8 mouse cellular contexts compared by ENCODE assay signal in genomic region chr12:31444131-31444546, GRCm38 (mm10). TPM values are rescaled to one million over a fixed set of nuclear protein-coding genes. Genes with fewer than 3 reads are reported as not detected.
A peak's percentile ranks its signal among the peaks of the same experiment; 100 is the strongest.
DNase-seq lines count a peak whose midpoint lies in the region; ATAC-seq and TF ChIP-seq lines count a peak whose summit lies in the region.

No protein-coding gene starts in this region.

- H3K4me3 ChIP-seq in kidney, embryonic 16.5 days (ENCODE audit: low read length): peak overlapping the region; percentile 5; the same call in 1 of the 2 replicates
- H3K4me3 ChIP-seq in embryonic facial prominence, embryonic 13.5 days: peak overlapping the region; percentile 16; the same call in 1 of the 2 replicates
- peak overlapping the region; percentile 24; the same call in 1 of the 2 replicates for H3K4me3 ChIP-seq in hindbrain, postnatal 0 days (ENCODE audit: low read length)
- peak overlapping the region; percentile 86 for H3K4me3 ChIP-seq in megakaryocyte, embryonic 14.5 days (replicated peaks)

- no peaks in the 10 kb centered on the region for H3K9me3 ChIP-seq in kidney, embryonic 16.5 days (ENCODE audit: low read length)
- no peaks in the 10 kb centered on the region for H3K9me3 ChIP-seq in embryonic facial prominence, embryonic 13.5 days
- H3K9me3 ChIP-seq in hindbrain, postnatal 0 days (ENCODE audit: low read length): no peaks in the 10 kb centered on the region
- H3K9me3 ChIP-seq in megakaryocyte, embryonic 14.5 days: no peaks in the 10 kb centered on the region; the same call in 1 of the 2 replicates

- WGBS in kidney, embryonic 16.5 days: under 1% methylated on average over 11 of the region's 11 CpGs
- under 1% methylated on average over 11 of the region's 11 CpGs for WGBS in embryonic facial prominence, embryonic 13.5 days
- 1% methylated on average over 11 of the region's 11 CpGs for WGBS in hindbrain, postnatal 0 days

- H3K36me3 ChIP-seq in kidney, embryonic 16.5 days (ENCODE audit: insufficient read depth, low read length): no peaks in the 10 kb centered on the region
- H3K36me3 ChIP-seq in embryonic facial prominence, embryonic 13.5 days: no peaks in the 10 kb centered on the region
- H3K36me3 ChIP-seq in hindbrain, postnatal 0 days (ENCODE audit: insufficient read depth, low read length): no peaks in the 10 kb centered on the region
- no peaks in the 10 kb centered on the region for H3K36me3 ChIP-seq in megakaryocyte, embryonic 14.5 days (replicated peaks; ENCODE audit: low read length)

- H3K27me3 ChIP-seq in kidney, embryonic 16.5 days (ENCODE audit: insufficient read depth, low read length): peaks cover 5% of the 10 kb centered on the region; the same call in 1 of the 2 replicates
- H3K27me3 ChIP-seq in embryonic facial prominence, embryonic 13.5 days: peaks cover 8% of the 10 kb centered on the region; the same call in 1 of the 2 replicates
- no peaks in the 10 kb centered on the region for H3K27me3 ChIP-seq in hindbrain, postnatal 0 days (ENCODE audit: insufficient read depth, low read length)
- peaks cover 25% of the 10 kb centered on the region for H3K27me3 ChIP-seq in megakaryocyte, embryonic 14.5 days (replicated peaks)

- H3K4me2 ChIP-seq in kidney, embryonic 16.5 days (replicated peaks; ENCODE audit: low read depth, low read length): peak overlapping the region; percentile 34
- H3K4me2 ChIP-seq in embryonic facial prominence, embryonic 13.5 days: peak overlapping the region; percentile 49
- peak overlapping the region; percentile 61 for H3K4me2 ChIP-seq in hindbrain, postnatal 0 days (ENCODE audit: low read depth, low read length)

- H3K27ac ChIP-seq in kidney, embryonic 16.5 days (ENCODE audit: low read length): no peak overlapping the region
- H3K27ac ChIP-seq in embryonic facial prominence, embryonic 13.5 days: no peak overlapping the region
- H3K27ac ChIP-seq in hindbrain, postnatal 0 days: no peak overlapping the region

- H3K4me1 ChIP-seq in kidney, embryonic 16.5 days (ENCODE audit: insufficient read depth, low read length): 0 out of 2 replicates have a peak, but pooled peaks cover 3% of the 10 kb centered on the region
- H3K4me1 ChIP-seq in embryonic facial prominence, embryonic 13.5 days: peaks cover 4% of the 10 kb centered on the region; the same call in 1 of the 2 replicates
- H3K4me1 ChIP-seq in hindbrain, postnatal 0 days (ENCODE audit: insufficient read depth, low read length): no peaks in the 10 kb centered on the region
- peaks cover 10% of the 10 kb centered on the region for H3K4me1 ChIP-seq in megakaryocyte, embryonic 14.5 days

- no peak for DNase-seq in kidney, adult 8-10 months
- peak; percentile 54 for DNase-seq in hindbrain, postnatal 0 days (ENCODE audit: low spot score)
- DNase-seq in thymus, postnatal 36 days: peak; percentile 2 to 3
- no peak for DNase-seq in left cerebral cortex, adult 11 months (ENCODE audit: low spot score)
- DNase-seq in layer of hippocampus, postnatal 36 days: no peak

- H3K9ac ChIP-seq in kidney, embryonic 16.5 days (replicated peaks; ENCODE audit: low read length): no peak overlapping the region
- H3K9ac ChIP-seq in embryonic facial prominence, embryonic 13.5 days: no peak overlapping the region
- no peak overlapping the region for H3K9ac ChIP-seq in hindbrain, postnatal 0 days (replicated peaks; ENCODE audit: low read length)

- TF ChIP-seq CTCF in hindbrain, postnatal 0 days (IDR thresholded peaks at IDR 0.05; ENCODE audit: low read depth): peak; percentile 13; the same call in 1 of the 2 replicates

- ATAC-seq in kidney, embryonic 16.5 days (ENCODE audit: low FRiP score, low TSS enrichment): peak; percentile 86; the same call in 1 of the 2 replicates
- no peak for ATAC-seq in embryonic facial prominence, embryonic 13.5 days (ENCODE audit: insufficient number of reproducible peaks, insufficient read depth, low FRiP score, low TSS enrichment, low read depth)
- peak; percentile 83 for ATAC-seq in hindbrain, postnatal 0 days

RNA-seq across cellular contexts. Expression of gene Slc26a3, which starts 53.5 kb away (rescaled TPM):
- 0.07 and 0.08 TPM in 2 replicates for polyA plus RNA-seq in kidney, embryonic 16.5 days (2015; fragmentation: Nextera tagmentation; extraction: Ambion mirVana)
- polyA plus RNA-seq in embryonic facial prominence, embryonic 13.5 days (2015; fragmentation: Nextera tagmentation; extraction: Ambion mirVana): not detected in 2 replicates
- total RNA-seq in hindbrain, postnatal 0 days (2014; rRNA removed): 0.18 TPM in 1 of 2 replicates, not detected in the other
- polyA plus RNA-seq in hindbrain, postnatal 0 days (2015; fragmentation: Nextera tagmentation; extraction: Ambion mirVana): 0.05 and 0.08 TPM in 2 replicates
- not detected in 2 replicates for polyA plus RNA-seq in megakaryocyte, embryonic 14.5 days (2012; ENCODE audit: insufficient read depth, low replicate concordance)
- under 1 TPM; 0.18 to 0.52 TPM for total RNA-seq in layer of hippocampus, postnatal 36 days (2021)

RNA-seq across cellular contexts. Expression of gene Cbll1, which starts 55.3 kb away (rescaled TPM):
- polyA plus RNA-seq in kidney, embryonic 16.5 days (2015; fragmentation: Nextera tagmentation; extraction: Ambion mirVana): 11.9 and 16.5 TPM in 2 replicates
- 15.1 and 16.5 TPM in 2 replicates for polyA plus RNA-seq in embryonic facial prominence, embryonic 13.5 days (2015; fragmentation: Nextera tagmentation; extraction: Ambion mirVana)
- 16.3 and 18.2 TPM in 2 replicates for total RNA-seq in hindbrain, postnatal 0 days (2014; rRNA removed)
- polyA plus RNA-seq in hindbrain, postnatal 0 days (2015; fragmentation: Nextera tagmentation; extraction: Ambion mirVana): 11.9 and 14.5 TPM in 2 replicates
- polyA plus RNA-seq in megakaryocyte, embryonic 14.5 days (2012; ENCODE audit: insufficient read depth, low replicate concordance): 0.82 and 1.2 TPM in 2 replicates
- 10 to 100 TPM; 25.3 to 27.6 TPM for total RNA-seq in layer of hippocampus, postnatal 36 days (2021)

Comparison
In these comparisons a context has a peak if more than half of its experiments do, and no peak if none do; other contexts are left out.
1. H3K4me3 ChIP-seq: peak in every context shown above with its lines; median percentile 86 in megakaryocyte, embryonic 14.5 days; 24 in hindbrain, postnatal 0 days; 16 in embryonic facial prominence, embryonic 13.5 days; 5 in kidney, embryonic 16.5 days.
2. DNase-seq: peak in hindbrain, postnatal 0 days (single experiment) and thymus, postnatal 36 days (2 of 2); none in kidney, adult 8-10 months (0 of 2), left cerebral cortex, adult 11 months (single experiment) and layer of hippocampus, postnatal 36 days (0 of 2).
3. Peak in every context shown above with its lines, with median percentiles within 50 percentile points of each other: H3K4me2 ChIP-seq.